Mouse (Mus musculus): Measurements from ENCODE around the gene Rapsn. TPM values are rescaled to one million over a fixed set of nuclear protein-coding genes. Genes with fewer than 3 reads are reported as not detected.
"Not testable (repeated sequence)": the region's sequence is repeated elsewhere in the genome, so short reads cannot be mapped to it uniquely, and the experiment has no call there.

Gene Rapsn
- polyA plus RNA-seq (2014; fragmentation: Nextera tagmentation; extraction: Ambion mirVana) = 0.57 TPM in 2 replicates

DNA sequence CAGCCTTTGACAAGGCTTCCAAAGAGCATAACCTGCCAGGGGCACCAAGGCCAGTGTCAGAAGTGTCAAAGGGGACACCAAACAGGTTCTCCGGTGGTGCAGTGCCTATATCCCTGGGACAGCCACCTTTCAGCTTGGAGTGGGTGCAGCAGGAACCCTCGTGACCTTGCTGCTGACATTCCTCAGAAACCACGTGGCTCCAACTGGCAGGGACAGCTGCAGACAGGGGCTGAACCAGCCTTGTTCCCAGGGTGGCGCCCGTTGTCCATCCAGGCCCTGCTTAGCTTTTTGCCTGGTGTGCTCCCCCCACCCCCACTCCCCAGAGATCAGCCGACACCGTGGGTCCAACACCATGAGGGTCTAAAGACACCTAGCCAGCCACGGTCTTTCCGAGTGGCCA, at the start of gene Rapsn:
Rapsn (plus strand) TSS at position 236 of the 400 bp plus-strand sequence.
- Histone ChIP-seq H3K36me3 (ENCODE audit: control insufficient read depth, insufficient read depth, low read length) (no peaks in the 10 kb centered on the region), H3K27me3 (ENCODE audit: control insufficient read depth, insufficient read depth, low read length) (no peaks in the 10 kb centered on the region), H3K9me3 (ENCODE audit: control insufficient read depth, low read length) (no peaks in the 10 kb centered on the region), H3K4me2 (ENCODE audit: low read length) (no peak within 1 kb of the TSS), H3K4me1 (ENCODE audit: control insufficient read depth, insufficient read depth, low read length) (no peaks in the 10 kb centered on the region), H3K9ac (replicated peaks; ENCODE audit: low read length) (no peak within 1 kb of the TSS), H3K4me3 (replicated peaks; ENCODE audit: low read depth, low read length) (no peak within 1 kb of the TSS), H3K27ac (replicated peaks; ENCODE audit: low read depth, low read length) (no peak within 1 kb of the TSS)
- WGBS = 67% methylated on average over 9 of the region's 9 CpGs
- ATAC-seq (ENCODE audit: low FRiP score, low TSS enrichment) (no peak), DNase-seq (no peak)

DNA sequence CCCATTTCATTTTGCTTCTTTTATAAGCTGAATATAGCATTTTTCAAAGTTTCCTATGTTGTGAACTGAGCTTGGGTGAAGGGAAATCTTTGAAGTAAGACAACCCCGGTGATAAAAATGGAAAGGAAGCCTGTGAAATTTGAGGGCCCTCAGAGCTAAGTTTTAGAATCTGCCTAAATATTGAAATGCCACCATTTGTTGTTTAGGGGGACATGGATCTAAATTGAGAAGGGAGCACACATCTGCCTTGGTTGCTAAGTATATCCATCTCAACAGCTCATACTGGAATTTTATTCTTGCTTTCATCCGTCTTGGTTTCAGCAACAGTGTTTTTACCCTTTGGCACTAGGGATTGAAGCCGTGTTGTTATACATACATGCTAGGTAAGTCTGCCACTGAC, 49.4 kb upstream of the Rapsn start:
- H3K9me3 ChIP-seq (ENCODE audit: control insufficient read depth, low read length) = no peaks in the 10 kb centered on the region
- no peak overlapping the region for H3K4me2 ChIP-seq (ENCODE audit: low read length)
- no peaks in the 10 kb centered on the region for H3K4me1 ChIP-seq (ENCODE audit: control insufficient read depth, insufficient read depth, low read length)
- no peak overlapping the region for H3K9ac ChIP-seq (replicated peaks; ENCODE audit: low read length)
- 91% methylated on average over 3 of the region's 3 CpGs for WGBS
- DNase-seq = no peak
- H3K36me3 ChIP-seq (ENCODE audit: control insufficient read depth, insufficient read depth, low read length) = no peaks in the 10 kb centered on the region
- H3K27ac ChIP-seq (replicated peaks; ENCODE audit: low read depth, low read length) = no peak overlapping the region
- ATAC-seq (ENCODE audit: low FRiP score, low TSS enrichment) = no peak
- no peak overlapping the region for H3K4me3 ChIP-seq (replicated peaks; ENCODE audit: low read depth, low read length)
- no peaks in the 10 kb centered on the region for H3K27me3 ChIP-seq (ENCODE audit: control insufficient read depth, insufficient read depth, low read length)

GRCm38 (mm10) chr2:91008536-91008935, 26.9 kb upstream of the Rapsn start:
- 98% methylated on average over 8 of the region's 8 CpGs for WGBS
- Histone ChIP-seq H3K4me1 (ENCODE audit: control insufficient read depth, insufficient read depth, low read length) (no peaks in the 10 kb centered on the region), H3K9ac (replicated peaks; ENCODE audit: low read length) (no peak overlapping the region), H3K27me3 (ENCODE audit: control insufficient read depth, insufficient read depth, low read length) (no peaks in the 10 kb centered on the region), H3K9me3 (ENCODE audit: control insufficient read depth, low read length) (no peaks in the 10 kb centered on the region), H3K4me3 (replicated peaks; ENCODE audit: low read depth, low read length) (no peak overlapping the region), H3K36me3 (ENCODE audit: control insufficient read depth, insufficient read depth, low read length) (peaks cover 88% of the 10 kb centered on the region), H3K27ac (replicated peaks; ENCODE audit: low read depth, low read length) (no peak overlapping the region), H3K4me2 (ENCODE audit: low read length) (no peak overlapping the region)
- ATAC-seq (ENCODE audit: low FRiP score, low TSS enrichment) (no peak), DNase-seq (no peak)

GRCm38 (mm10) chr2:91013881-91014280, 21.5 kb upstream of the Rapsn start:
- H3K9me3 ChIP-seq (ENCODE audit: control insufficient read depth, low read length) = no peaks in the 10 kb centered on the region
- 95% methylated on average over 2 of the region's 2 CpGs for WGBS
- no peak overlapping the region for H3K4me3 ChIP-seq (replicated peaks; ENCODE audit: low read depth, low read length)
- H3K4me1 ChIP-seq (ENCODE audit: control insufficient read depth, insufficient read depth, low read length) = no peaks in the 10 kb centered on the region
- ATAC-seq (ENCODE audit: low FRiP score, low TSS enrichment) (no peak), DNase-seq (no peak)
- no peak overlapping the region for H3K27ac ChIP-seq (replicated peaks; ENCODE audit: low read depth, low read length)
- H3K36me3 ChIP-seq (ENCODE audit: control insufficient read depth, insufficient read depth, low read length) = peaks cover 83% of the 10 kb centered on the region
- H3K9ac ChIP-seq (replicated peaks; ENCODE audit: low read length) = no peak overlapping the region
- no peak overlapping the region for H3K4me2 ChIP-seq (ENCODE audit: low read length)
- no peaks in the 10 kb centered on the region for H3K27me3 ChIP-seq (ENCODE audit: control insufficient read depth, insufficient read depth, low read length)

DNA sequence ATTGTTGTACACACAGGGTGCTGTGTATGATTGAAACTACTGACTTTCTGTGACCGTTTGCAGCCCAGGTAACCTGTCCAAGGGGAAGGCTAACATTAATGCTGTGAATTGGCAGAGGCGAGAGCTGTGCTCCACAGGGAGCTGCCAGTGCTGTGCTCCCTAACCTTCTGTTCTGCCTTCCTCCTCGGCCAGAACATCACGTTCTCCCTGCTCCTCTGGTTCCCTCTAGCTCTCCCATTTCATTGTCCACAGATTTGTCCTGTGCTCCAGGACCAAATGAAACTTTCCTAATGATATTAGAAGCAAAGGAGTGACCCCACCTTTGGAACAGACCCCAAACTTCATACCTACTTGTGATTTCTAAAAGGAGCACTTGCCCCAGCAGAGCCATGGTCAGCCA, 20.0 kb upstream of the Rapsn start:
- Histone ChIP-seq H3K4me1 (ENCODE audit: control insufficient read depth, insufficient read depth, low read length) (no peaks in the 10 kb centered on the region), H3K9me3 (ENCODE audit: control insufficient read depth, low read length) (no peaks in the 10 kb centered on the region), H3K4me2 (ENCODE audit: low read length) (no peak overlapping the region), H3K27ac (replicated peaks; ENCODE audit: low read depth, low read length) (no peak overlapping the region), H3K9ac (replicated peaks; ENCODE audit: low read length) (no peak overlapping the region), H3K36me3 (ENCODE audit: control insufficient read depth, insufficient read depth, low read length) (peaks cover 77% of the 10 kb centered on the region), H3K4me3 (replicated peaks; ENCODE audit: low read depth, low read length) (no peak overlapping the region), H3K27me3 (ENCODE audit: control insufficient read depth, insufficient read depth, low read length) (no peaks in the 10 kb centered on the region)
- ATAC-seq (ENCODE audit: low FRiP score, low TSS enrichment) (no peak), DNase-seq (no peak)
- WGBS = 85% methylated on average over 4 of the region's 4 CpGs

DNA sequence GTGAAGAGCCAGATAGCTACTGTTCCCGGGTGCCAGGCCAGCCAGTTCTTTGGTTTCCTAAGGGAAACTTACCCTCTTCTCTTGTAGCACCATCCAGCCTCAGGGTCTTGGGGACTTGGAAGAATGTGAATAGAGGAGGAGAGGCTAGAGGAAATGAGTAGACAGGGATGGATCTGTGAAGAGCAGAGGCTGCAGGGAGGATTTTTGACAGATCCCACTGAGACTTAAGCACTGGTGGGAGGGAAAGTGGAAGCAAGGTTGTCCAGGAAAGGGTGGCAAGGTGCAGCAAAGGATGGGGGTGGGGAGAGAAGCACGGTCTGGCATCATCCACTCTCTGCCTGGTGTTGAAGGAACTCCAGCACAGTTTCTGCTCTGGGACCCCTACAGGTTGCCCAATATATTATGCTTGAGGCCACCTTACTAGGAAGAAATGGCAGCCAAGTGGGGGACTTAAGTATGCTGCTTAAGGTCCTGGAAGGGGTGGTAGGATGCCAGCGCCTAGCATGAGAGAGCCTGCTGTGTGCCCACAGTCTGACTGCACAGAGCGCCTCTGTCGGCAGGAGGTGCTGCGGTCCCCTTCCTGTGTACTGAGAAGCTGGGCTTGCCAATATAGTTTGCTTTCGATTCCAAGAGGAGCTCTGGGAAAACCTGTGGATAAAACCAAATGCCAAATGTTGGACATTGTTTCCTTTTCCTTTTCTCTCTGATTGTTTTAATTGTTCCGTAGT, 17.2 kb upstream of the Rapsn start:
- no peaks in the 10 kb centered on the region for H3K9me3 ChIP-seq (ENCODE audit: control insufficient read depth, low read length)
- 85% methylated on average over 8 of the region's 8 CpGs for WGBS
- no peak overlapping the region for H3K4me3 ChIP-seq (replicated peaks; ENCODE audit: low read depth, low read length)
- peak; percentile 5 for DNase-seq
- H3K36me3 ChIP-seq (ENCODE audit: control insufficient read depth, insufficient read depth, low read length) = peaks cover 54% of the 10 kb centered on the region
- no peak overlapping the region for H3K9ac ChIP-seq (replicated peaks; ENCODE audit: low read length)
- no peaks in the 10 kb centered on the region for H3K4me1 ChIP-seq (ENCODE audit: control insufficient read depth, insufficient read depth, low read length)
- H3K4me2 ChIP-seq (ENCODE audit: low read length) = no peak overlapping the region
- no peak overlapping the region for H3K27ac ChIP-seq (replicated peaks; ENCODE audit: low read depth, low read length)
- ATAC-seq (ENCODE audit: low FRiP score, low TSS enrichment) = no peak
- no peaks in the 10 kb centered on the region for H3K27me3 ChIP-seq (ENCODE audit: control insufficient read depth, insufficient read depth, low read length)

DNA sequence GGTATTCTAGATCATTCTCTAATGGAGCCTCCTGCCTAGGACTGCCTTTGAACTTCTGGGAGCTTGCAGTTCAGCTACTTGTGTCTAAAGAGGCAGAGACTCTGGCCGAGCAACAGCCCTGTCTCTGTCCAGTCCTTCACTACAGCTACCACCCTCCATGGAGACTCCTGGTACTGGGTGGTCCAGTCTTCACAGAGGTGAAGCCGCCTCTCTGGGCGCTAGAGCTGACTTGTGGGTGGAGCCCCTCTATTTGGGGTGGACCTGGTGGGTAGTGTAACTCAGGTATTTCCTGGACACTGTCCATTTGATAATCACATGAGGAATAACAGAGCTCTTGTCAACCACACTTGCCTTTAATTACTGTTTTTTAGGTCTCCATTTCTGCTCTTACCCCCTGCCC, 15.5 kb upstream of the Rapsn start:
- peaks cover 37% of the 10 kb centered on the region for H3K36me3 ChIP-seq (ENCODE audit: control insufficient read depth, insufficient read depth, low read length)
- H3K4me3 ChIP-seq (replicated peaks; ENCODE audit: low read depth, low read length) = no peak overlapping the region
- DNase-seq = no peak
- H3K4me1 ChIP-seq (ENCODE audit: control insufficient read depth, insufficient read depth, low read length) = no peaks in the 10 kb centered on the region
- no peaks in the 10 kb centered on the region for H3K9me3 ChIP-seq (ENCODE audit: control insufficient read depth, low read length)
- H3K27me3 ChIP-seq (ENCODE audit: control insufficient read depth, insufficient read depth, low read length) = no peaks in the 10 kb centered on the region
- 95% methylated on average over 3 of the region's 3 CpGs for whole genome bisulfite sequencing
- H3K9ac ChIP-seq (replicated peaks; ENCODE audit: low read length) = no peak overlapping the region
- no peak overlapping the region for H3K27ac ChIP-seq (replicated peaks; ENCODE audit: low read depth, low read length)
- ATAC-seq (ENCODE audit: low FRiP score, low TSS enrichment) = no peak
- no peak overlapping the region for H3K4me2 ChIP-seq (ENCODE audit: low read length)

DNA sequence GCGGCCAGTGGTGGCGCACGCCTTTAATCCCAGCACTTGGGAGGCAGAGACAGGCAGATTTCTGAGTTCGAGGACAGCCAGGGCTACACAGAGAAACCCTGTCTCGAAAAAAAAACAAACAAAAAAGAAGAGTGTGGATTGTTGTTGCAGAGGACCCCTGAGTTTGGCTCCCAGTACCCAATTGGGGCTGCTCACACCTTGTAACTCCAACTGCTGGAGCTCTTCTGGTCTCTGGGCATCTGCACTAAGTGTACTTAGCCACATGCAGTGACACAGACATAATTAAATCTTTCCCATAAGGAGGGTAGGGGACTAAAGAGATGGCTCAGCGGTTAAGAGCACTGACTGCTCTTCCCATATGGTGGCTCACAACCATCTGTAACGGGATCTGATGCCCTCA, 13.2 kb upstream of the Rapsn start:
- not testable (repeated sequence) for H3K4me2 ChIP-seq (ENCODE audit: low read length); H3K9me3 ChIP-seq (ENCODE audit: control insufficient read depth, low read length); H3K9ac ChIP-seq (replicated peaks; ENCODE audit: low read length); DNase-seq; H3K27me3 ChIP-seq (ENCODE audit: control insufficient read depth, insufficient read depth, low read length); H3K27ac ChIP-seq (replicated peaks; ENCODE audit: low read depth, low read length); H3K4me3 ChIP-seq (replicated peaks; ENCODE audit: low read depth, low read length); ATAC-seq (ENCODE audit: low FRiP score, low TSS enrichment); H3K4me1 ChIP-seq (ENCODE audit: control insufficient read depth, insufficient read depth, low read length)
- peaks cover 16% of the 10 kb centered on the region for H3K36me3 ChIP-seq (ENCODE audit: control insufficient read depth, insufficient read depth, low read length)
- 99% methylated on average over 7 of the region's 7 CpGs for WGBS

GRCm38 (mm10) chr2:91023131-91023530, 12.3 kb upstream of the Rapsn start:
- H3K9ac ChIP-seq (replicated peaks; ENCODE audit: low read length) = no peak overlapping the region
- WGBS = 70% methylated on average over 2 of the region's 2 CpGs
- no peak for ATAC-seq (ENCODE audit: low FRiP score, low TSS enrichment)

More at GRCm38 (mm10) chr2:91023131-91023530, 12.3 kb upstream of the Rapsn start:
- Histone ChIP-seq H3K27ac (replicated peaks; ENCODE audit: low read depth, low read length) (no peak overlapping the region), H3K4me2 (ENCODE audit: low read length) (no peak overlapping the region), H3K4me1 (ENCODE audit: control insufficient read depth, insufficient read depth, low read length) (no peaks in the 10 kb centered on the region), H3K4me3 (replicated peaks; ENCODE audit: low read depth, low read length) (no peak overlapping the region), H3K9me3 (ENCODE audit: control insufficient read depth, low read length) (no peaks in the 10 kb centered on the region), H3K36me3 (ENCODE audit: control insufficient read depth, insufficient read depth, low read length) (peaks cover 15% of the 10 kb centered on the region), H3K27me3 (ENCODE audit: control insufficient read depth, insufficient read depth, low read length) (no peaks in the 10 kb centered on the region)
- no peak for DNase-seq

Data from midbrain, embryonic 14.5 days (tissue).